Mouse (Mus musculus) urinary bladder, postnatal 14 days (tissue): ENCODE results near the gene 1700016K19Rik.

Source experiments
- DNase-seq: peaks from one replicate; pipeline ENCODE4 v3.0.0; 2021; ENCODE audit warnings: low spot score

Gene 1700016K19Rik

GRCm38 (mm10) chr11:76033836-76034235 lies 34.1 kb downstream of the 1700016K19Rik start:
- no peak for DNase-seq

GRCm38 (mm10) chr11:76035182-76035581 lies 35.5 kb downstream of the 1700016K19Rik start:
- DNase-seq, result no peak

GRCm38 (mm10) chr11:76037581-76038294 lies 38.0 kb downstream of the 1700016K19Rik start:
- DNase-seq, result no peak

- no peak for DNase-seq
These were observed 39.8 kb downstream of the 1700016K19Rik start for GRCm38 (mm10) chr11:76039271-76040053.

GRCm38 (mm10) chr11:76040106-76040505 lies 40.4 kb downstream of the 1700016K19Rik start:
- DNase-seq, result no peak

- DNase-seq, result no peak
These were observed 41.2 kb downstream of the 1700016K19Rik start for GRCm38 (mm10) chr11:76040761-76041376.

- DNase-seq, result no peak
These were observed 42.4 kb downstream of the 1700016K19Rik start for GRCm38 (mm10) chr11:76042041-76042638.

- DNase-seq, result no peak
These were observed 43.2 kb downstream of the 1700016K19Rik start for GRCm38 (mm10) chr11:76042882-76043281.

- DNase-seq, result no peak
These were observed 44.8 kb downstream of the 1700016K19Rik start for GRCm38 (mm10) chr11:76044468-76044867.

GRCm38 (mm10) chr11:76045367-76045766 lies 45.7 kb downstream of the 1700016K19Rik start:
- DNase-seq, result no peak

- DNase-seq, result no peak
These were observed 50.8 kb downstream of the 1700016K19Rik start for GRCm38 (mm10) chr11:76050509-76050908.

- no peak for DNase-seq
These were observed 51.3 kb downstream of the 1700016K19Rik start for GRCm38 (mm10) chr11:76050967-76051512.

- no peak for DNase-seq
These were observed 52.8 kb downstream of the 1700016K19Rik start for GRCm38 (mm10) chr11:76052496-76052895.
